Mouse (Mus musculus) Patski (cell line): ENCODE results near the gene Ehd1. TPM values are rescaled to one million over a fixed set of nuclear protein-coding genes. Genes with fewer than 3 reads are reported as not detected.

Experiments used
- ATAC-seq: fragments of 100-300 bp; one replicate; pipeline ENCODE4 v1.8.0; 2021
- CTCF ChIA-PET: fragments of 350-600 bp; sonication (Branson Sonifier 250); formaldehyde crosslinking; loops from one replicate; lab custom pipeline; 2022; ENCODE audit warnings: inconsistent platforms; lab: Charles Lee
- POLR2A ChIA-PET: fragments of 350-600 bp; sonication (Branson Sonifier 250); formaldehyde crosslinking; loops from one replicate; lab custom pipeline; 2022; ENCODE audit warnings: antibody characterized with exemption, inconsistent platforms; lab: Charles Lee
- DNase-seq: peaks from one replicate; pipeline ENCODE4 v3.0.0-alpha.2; 2011; ENCODE audit warnings: low read depth, low spot score
- H3K27me3 ChIP-seq: fragments of 371-371 bp; one replicate; pipeline ENCODE4 v1.5.1; 2021
- CTCF ChIP-seq: fragments of 100-300 bp; IDR thresholded peaks from one replicate; pipeline ENCODE4 v1.5.1; 2021
- in situ Hi-C: fragments of 300-500 bp; cut with MboI; formaldehyde crosslinking; loops from 3 replicates; pipeline ENCODE4 v1.11.1; 2018; ENCODE audit warnings: low pct_unique_long_range_greater_than_20kb, mixed read lengths
- polyA plus RNA-seq: library from polyadenylated mRNA; unstranded; gene quantifications from one replicate; pipeline ENCODE4 v1.2.3, GENCODE M21; 2021

Gene Ehd1
- polyA plus RNA-seq, 1 experiment from 2014 or later: 88.7 TPM

DNA sequence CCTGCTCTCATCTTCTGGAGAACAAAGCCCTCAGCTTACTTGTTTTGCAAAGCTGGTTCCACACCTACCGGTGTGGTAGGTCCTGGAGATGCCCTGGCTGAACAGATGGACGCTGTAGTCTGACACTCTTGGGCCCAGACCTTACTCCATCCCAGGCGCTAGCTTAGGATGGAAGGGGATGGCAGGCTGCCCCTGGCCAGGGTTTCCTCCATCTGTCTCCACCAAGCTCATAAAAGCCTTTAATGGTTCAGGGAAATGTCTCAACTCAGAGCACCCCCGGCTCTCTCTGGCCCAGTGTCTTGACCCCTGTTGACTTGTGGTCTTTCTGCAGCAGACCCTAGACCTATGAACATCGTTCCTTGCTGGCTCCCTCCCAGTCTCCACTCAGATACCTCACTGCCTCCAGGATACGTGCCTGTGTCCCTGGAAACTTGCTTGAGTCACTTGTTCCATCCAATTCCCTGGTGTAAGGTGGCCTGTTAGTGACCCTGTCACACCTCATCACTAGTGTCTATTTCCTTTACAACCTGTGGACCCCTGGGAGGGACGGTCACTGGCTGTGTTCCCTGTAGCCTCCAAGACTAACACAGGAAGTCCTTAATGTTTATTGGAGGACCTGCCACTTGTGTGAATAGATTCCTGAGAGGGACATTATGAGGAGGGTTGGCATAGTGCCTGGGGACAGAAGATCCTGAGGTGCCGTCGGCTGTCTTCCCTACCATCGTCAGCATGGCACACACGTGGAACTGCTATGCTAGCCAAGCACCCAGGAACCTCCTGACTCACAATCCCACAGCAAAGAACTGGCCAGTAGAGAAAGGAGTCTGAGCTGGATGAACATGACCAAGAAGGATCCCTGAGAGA, 9.0 kb upstream of the Ehd1 start:
- ATAC-seq (no peak), DNase-seq (no peak)
- TF ChIP-seq CTCF: no peak
- ChIA-PET CTCF (interaction anchor here (0.7 to 3.1 kb wide), 11 partner anchors 9 to 126 kb away, joined by 3 to 15 read pairs (median 5); partner anchors contain the start of genes Arl2, Cdc42bpg and Ehd1), POLR2A (interaction anchor here (0.9 kb wide), 1 partner anchor 9 kb away, joined by 3 read pairs; the partner anchor contains the start of gene Ehd1)
- no peaks in the 10 kb centered on the region for H3K27me3 ChIP-seq
- in situ Hi-C loops: no loop called here

DNA sequence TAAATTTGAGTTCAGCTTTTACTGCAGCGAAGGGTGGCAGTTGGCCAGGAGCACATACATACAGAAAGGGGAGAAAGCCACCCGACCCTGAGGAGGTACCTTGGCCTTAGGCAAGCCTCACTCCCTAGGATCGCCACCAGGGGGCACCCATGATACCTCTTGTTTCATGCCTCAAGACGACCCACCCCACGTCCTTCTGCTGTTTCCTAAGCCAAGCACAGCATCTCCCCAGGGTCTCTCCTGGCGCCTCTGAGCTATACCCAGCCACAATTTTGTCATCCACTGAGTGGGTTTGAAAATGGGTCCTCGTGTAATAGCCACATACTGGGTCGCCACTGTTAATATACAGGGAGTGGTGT, 8.4 kb upstream of the Ehd1 start:
- DNase-seq: peak; percentile 31
- ATAC-seq: peak; percentile 48
- POLR2A ChIA-PET: no interaction called here
- in situ Hi-C loops: no loop called here
- CTCF ChIA-PET: interaction anchor here (0.6 to 3.0 kb wide), 10 partner anchors 10 to 68 kb away, joined by 3 to 15 read pairs (median 4); partner anchors contain the start of gene Cdc42bpg
- TF ChIP-seq CTCF: no peak
- no peaks in the 10 kb centered on the region for H3K27me3 ChIP-seq

DNA sequence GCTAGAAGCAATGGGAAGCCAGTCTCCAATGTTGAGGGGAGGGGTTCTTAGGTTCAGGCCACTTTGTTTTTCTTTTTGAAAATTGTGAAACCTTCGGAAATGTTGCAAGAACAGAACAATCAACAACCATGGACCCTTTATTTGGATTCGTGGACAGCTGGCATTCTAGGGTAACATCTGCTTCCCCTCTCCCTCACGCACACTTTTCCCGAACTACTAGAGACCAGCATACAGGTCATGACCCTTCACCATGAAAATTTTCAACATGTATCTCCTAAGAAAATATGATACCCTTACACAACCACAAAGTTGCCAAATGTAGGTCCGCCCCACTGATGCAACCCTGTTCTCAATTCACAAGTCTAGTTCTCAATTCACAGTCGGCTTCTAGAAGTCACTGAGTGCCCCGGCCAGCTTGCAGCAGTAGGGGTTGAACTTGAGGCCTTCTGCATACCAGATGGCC, 7.8 kb upstream of the Ehd1 start:
- TF ChIP-seq CTCF: no peak
- ATAC-seq (no peak), DNase-seq (no peak)
- no peaks in the 10 kb centered on the region for H3K27me3 ChIP-seq
- ChIA-PET POLR2A (no interaction called here), CTCF (interaction anchor here (0.6 to 3.0 kb wide), 12 partner anchors 9 to 68 kb away, joined by 3 to 15 read pairs (median 5); partner anchors contain the start of gene Cdc42bpg)
- in situ Hi-C loops: no loop called here

DNA sequence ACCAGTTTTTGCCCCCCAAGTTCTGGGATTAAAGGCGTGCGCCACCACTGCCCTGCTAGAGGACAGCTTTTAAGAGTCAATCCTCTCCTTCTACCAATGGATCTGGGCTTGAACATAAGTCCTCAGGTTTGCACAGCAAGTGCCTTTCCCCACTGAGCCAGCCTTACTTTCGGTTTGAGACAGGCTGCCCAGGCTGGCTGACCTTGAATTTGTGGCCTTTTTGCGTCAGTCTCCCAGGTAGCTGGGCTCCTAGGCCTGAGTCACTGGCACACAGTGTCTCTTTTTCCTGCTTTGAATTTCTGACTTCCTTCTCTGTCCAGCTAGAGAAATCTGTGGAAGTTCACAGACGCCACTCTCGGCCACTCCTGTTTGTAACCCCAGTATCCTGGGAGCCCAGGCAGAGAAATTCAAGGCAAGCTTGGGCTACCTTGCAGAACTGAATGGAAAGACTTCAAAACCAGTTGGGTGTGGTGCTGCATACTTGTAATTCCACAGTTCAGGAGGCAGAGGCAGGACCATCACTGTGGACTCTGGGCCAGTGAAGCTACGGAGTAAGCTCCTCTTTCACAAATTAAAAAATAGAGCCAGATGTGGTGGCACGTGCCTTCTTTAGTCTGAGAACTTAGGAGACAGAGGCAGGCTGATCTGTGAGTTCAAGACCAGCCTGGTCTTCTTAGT, 6.6 kb upstream of the Ehd1 start:
- TF ChIP-seq CTCF: no peak
- ATAC-seq (no peak), DNase-seq (no peak)
- POLR2A ChIA-PET: interaction anchor here (0.7 kb wide), 1 partner anchor 61 kb away, joined by 3 read pairs; no protein-coding TSS in a partner anchor
- CTCF ChIA-PET: interaction anchor here (0.9 to 2.8 kb wide), 8 partner anchors 8 to 62 kb away, joined by 3 to 9 read pairs (median 4); partner anchors contain the start of gene Cdc42bpg
- in situ Hi-C loops: loop anchor here (5.0 kb wide), 1 partner anchor 37 kb away; the partner anchor contains the start of gene Cdc42bpg
- H3K27me3 ChIP-seq: no peaks in the 10 kb centered on the region

DNA sequence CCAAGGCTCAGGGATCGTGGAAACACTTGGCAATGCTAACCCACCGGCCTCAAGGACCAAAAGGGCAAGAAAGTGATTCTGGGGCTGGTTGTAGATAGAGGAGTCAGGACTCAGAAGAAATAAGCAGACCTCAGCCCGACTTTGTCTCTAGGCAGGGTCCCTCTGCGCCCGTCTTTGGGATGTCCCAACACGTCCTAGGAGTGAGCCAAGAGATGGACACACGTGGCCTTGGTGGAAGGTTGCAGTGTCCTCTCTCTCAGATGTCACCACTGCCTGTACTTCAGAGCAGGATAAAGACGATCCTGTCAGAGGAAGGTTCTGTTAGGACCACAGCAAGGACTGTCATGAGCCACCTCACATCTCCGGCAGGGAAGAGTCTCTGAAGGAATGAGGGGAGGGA, 5.9 kb upstream of the Ehd1 start:
- no peak for TF ChIP-seq CTCF
- in situ Hi-C loops: loop anchor here (5.0 kb wide), 1 partner anchor 37 kb away; the partner anchor contains the start of gene Cdc42bpg
- no peaks in the 10 kb centered on the region for H3K27me3 ChIP-seq
- ATAC-seq (no peak), DNase-seq (no peak)
- ChIA-PET POLR2A (no interaction called here), CTCF (interaction anchor here (1.0 to 2.3 kb wide), 4 partner anchors 33 to 64 kb away, joined by 3 to 6 read pairs (median 3); partner anchors contain the start of genes Cdc42bpg and Men1)

DNA sequence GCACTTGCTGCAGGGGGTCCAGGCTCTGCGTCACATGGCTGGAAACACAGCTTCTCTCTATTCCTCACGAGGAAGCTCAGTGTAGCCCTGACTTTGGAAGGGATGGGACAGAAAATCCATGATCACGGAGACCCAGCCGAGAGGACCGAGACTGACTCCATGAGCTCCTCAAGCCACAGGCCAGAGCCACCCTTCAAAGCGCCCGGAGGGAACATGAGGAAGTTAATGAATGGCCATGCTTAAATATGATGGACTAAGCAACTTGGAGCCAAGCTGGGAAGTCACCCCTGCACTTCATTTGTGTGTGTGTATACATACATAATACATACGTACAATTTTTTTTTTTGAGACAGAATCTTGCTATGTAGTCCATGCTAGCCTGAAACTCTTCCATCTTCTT, 5.3 kb upstream of the Ehd1 start:
- ChIA-PET POLR2A (interaction anchor here (1.5 kb wide), 1 partner anchor 13 kb away, joined by 3 read pairs; no protein-coding TSS in a partner anchor), CTCF (interaction anchor here (0.6 to 2.3 kb wide), 4 partner anchors 11 to 63 kb away, joined by 3 to 6 read pairs (median 3); partner anchors contain the start of genes Cdc42bpg and Men1)
- TF ChIP-seq CTCF: no peak
- H3K27me3 ChIP-seq: no peaks in the 10 kb centered on the region
- DNase-seq (no peak), ATAC-seq (no peak)
- in situ Hi-C loops: loop anchor here (5.0 kb wide), 1 partner anchor 36 kb away; the partner anchor contains the start of gene Cdc42bpg

DNA sequence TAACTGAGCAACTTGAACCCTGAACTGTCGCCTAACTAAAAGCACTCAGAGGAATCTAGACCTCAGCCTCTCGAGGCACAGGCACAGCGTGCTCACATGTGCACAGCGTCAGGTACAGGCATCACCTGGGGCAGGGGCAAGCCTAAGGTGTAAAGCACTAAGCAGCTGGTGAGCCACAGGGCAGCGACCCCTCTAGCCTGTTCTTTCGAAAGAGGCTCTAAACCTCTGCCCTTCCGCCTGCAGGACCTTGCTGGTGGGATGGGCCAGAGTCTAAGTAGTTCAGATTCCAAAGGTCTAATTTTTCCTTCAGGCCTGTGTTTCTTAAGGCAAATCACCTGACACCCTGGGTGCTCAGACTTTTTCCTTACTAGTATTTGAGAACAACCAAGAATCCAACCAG, 4.5 kb upstream of the Ehd1 start:
- no peak for TF ChIP-seq CTCF
- H3K27me3 ChIP-seq: no peaks in the 10 kb centered on the region
- POLR2A ChIA-PET: interaction anchor here (1.5 kb wide), 1 partner anchor 14 kb away, joined by 3 read pairs; no protein-coding TSS in a partner anchor
- DNase-seq: no peak
- in situ Hi-C loops: loop anchor here (5.0 kb wide), 1 partner anchor 35 kb away; the partner anchor contains the start of gene Cdc42bpg
- no peak for ATAC-seq
- CTCF ChIA-PET: interaction anchor here (3.0 kb wide), 1 partner anchor 9 kb away, joined by 10 read pairs; no protein-coding TSS in a partner anchor

DNA sequence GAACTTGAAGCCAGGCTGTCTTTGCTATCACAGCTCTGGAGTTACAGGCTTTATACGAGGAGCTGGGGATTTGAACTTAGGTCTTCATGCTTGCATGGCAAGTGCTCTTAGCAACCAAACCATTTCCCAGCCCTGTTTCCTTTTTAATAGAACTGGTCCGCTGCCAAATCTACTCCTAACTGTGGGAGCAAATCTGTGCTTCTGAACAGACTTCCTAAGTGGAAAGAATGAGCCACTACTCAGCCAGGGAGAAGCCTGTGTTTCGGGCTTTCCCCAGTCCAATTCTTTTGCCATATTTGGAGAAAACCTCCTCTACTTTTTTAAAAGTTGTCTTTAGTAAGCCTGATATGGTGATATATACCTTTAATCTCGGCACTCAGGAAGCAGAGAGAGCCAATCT, 3.8 kb upstream of the Ehd1 start:
- no peak for ATAC-seq
- in situ Hi-C loops: loop anchor here (5.0 kb wide), 1 partner anchor 35 kb away; the partner anchor contains the start of gene Cdc42bpg
- H3K27me3 ChIP-seq: no peaks in the 10 kb centered on the region
- no peak for TF ChIP-seq CTCF
- DNase-seq: no peak
- CTCF ChIA-PET: interaction anchor here (1.1 to 7.8 kb wide), 3 partner anchors 10 to 59 kb away, joined by 3 to 89 read pairs (median 10); no protein-coding TSS in a partner anchor
- POLR2A ChIA-PET: interaction anchor here (1.5 kb wide), 1 partner anchor 14 kb away, joined by 3 read pairs; no protein-coding TSS in a partner anchor

DNA sequence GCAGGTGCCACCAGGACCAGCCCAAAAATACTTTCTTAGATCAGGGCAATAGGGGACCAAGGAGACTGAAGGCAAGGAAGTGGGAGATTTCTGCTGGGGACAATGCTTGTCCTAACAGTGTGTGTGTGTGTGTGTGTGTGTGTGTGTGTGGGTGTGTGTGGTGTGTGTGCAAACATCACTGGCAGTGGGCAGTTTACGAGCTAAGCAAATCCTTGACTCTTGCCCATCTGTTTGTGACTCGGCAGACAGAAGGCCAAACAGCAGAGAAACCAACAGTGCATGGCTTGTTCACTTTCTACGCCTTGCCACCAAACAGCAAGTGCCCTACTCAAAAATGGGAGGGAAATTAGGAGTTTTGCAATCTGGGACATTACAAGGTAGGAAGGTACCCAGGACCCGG, 2.9 kb upstream of the Ehd1 start:
- DNase-seq (no peak), ATAC-seq (no peak)
- TF ChIP-seq CTCF: no peak
- POLR2A ChIA-PET: no interaction called here
- in situ Hi-C loops: loop anchor here (5.0 kb wide), 1 partner anchor 34 kb away; the partner anchor contains the start of gene Cdc42bpg
- CTCF ChIA-PET: interaction anchor here (1.1 to 7.8 kb wide), 3 partner anchors 10 to 58 kb away, joined by 3 to 89 read pairs (median 10); no protein-coding TSS in a partner anchor
- H3K27me3 ChIP-seq: no peaks in the 10 kb centered on the region
